Mouse (Mus musculus) hindbrain, embryonic 16.5 days (tissue): ENCODE measurements at regions not wholly inside any gene's neighbourhood (a gene's known extent, or its start where the extent isn't known, plus 50 kb on each side); places are given as distances from the start of the nearest gene placed in this dataset.
A peak's percentile ranks its signal among the peaks of the same experiment; 100 is the strongest.
"Not testable (repeated sequence)": the region's sequence is repeated elsewhere in the genome, so short reads cannot be mapped to it uniquely, and the experiment has no call there.

Experiments
- ATAC-seq: fragments of 200-750 bp; cut with Nextera tagmentation; 2 replicates; pipeline ENCODE4 v1.8.0; 2017; ENCODE audit warnings: moderate TSS enrichment, moderate library complexity
- H3K27ac ChIP-seq: fragments of 300-500 bp; sonication (generic); 2 replicates; pipeline ENCODE4 v1.5.1; 2014; ENCODE audit warnings: low read depth, mild to moderate bottlenecking, control low read depth, low read length, moderate library complexity
- H3K27me3 ChIP-seq: fragments of 300-500 bp; sonication (generic); replicated peaks from 2 replicates; pipeline ENCODE4 v1.6.1; 2014; ENCODE audit warnings: low read length; ENCODE audit not compliant: control insufficient read depth, insufficient read depth
- H3K36me3 ChIP-seq: fragments of 300-500 bp; sonication (generic); 2 replicates; pipeline ENCODE4 v1.6.1; 2014; ENCODE audit warnings: mild to moderate bottlenecking, low read length, moderate library complexity, mixed read lengths; ENCODE audit not compliant: control insufficient read depth, insufficient read depth
- H3K4me1 ChIP-seq: fragments of 300-500 bp; sonication (generic); 2 replicates; pipeline ENCODE4 v1.6.1; 2014; ENCODE audit warnings: low read depth, low read length; ENCODE audit not compliant: control insufficient read depth, insufficient read depth
- H3K4me2 ChIP-seq: fragments of 300-500 bp; sonication (generic); 2 replicates; pipeline ENCODE4 v1.6.1; 2014; ENCODE audit warnings: mild to moderate bottlenecking, low read length, control low read depth, moderate library complexity
- H3K4me3 ChIP-seq: fragments of 300-500 bp; sonication (generic); 2 replicates; pipeline ENCODE4 v1.5.1; 2014; ENCODE audit warnings: mild to moderate bottlenecking, low read length, control low read depth, moderate library complexity
- H3K9ac ChIP-seq: fragments of 300-500 bp; sonication (generic); 2 replicates; pipeline ENCODE4 v1.6.1; 2014; ENCODE audit warnings: low read depth, mild to moderate bottlenecking, control low read depth, low read length, moderate library complexity
- H3K9me3 ChIP-seq: fragments of 300-500 bp; sonication (generic); 2 replicates; pipeline ENCODE4 v1.6.1; 2014; ENCODE audit warnings: mild to moderate bottlenecking, low read length, moderate library complexity; ENCODE audit not compliant: control insufficient read depth
- WGBS: fragments of 180-500 bp; shearing (Covaris S2); extraction: QIAGEN DNeasy Blood & Tissue Kit; methylation state at CpG from one replicate; pipeline ENCODE4 v1.1.7; 2014; 5-methylcytosine and 5-hydroxymethylcytosine counted together

GRCm38 (mm10) chrX:152511922-152512321 is 51.2 kb upstream of the Cldn34a start:
- not testable (repeated sequence) for H3K27me3 ChIP-seq, H3K27ac ChIP-seq, H3K36me3 ChIP-seq, H3K4me3 ChIP-seq, H3K4me1 ChIP-seq, H3K9me3 ChIP-seq, H3K9ac ChIP-seq, ATAC-seq, H3K4me2 ChIP-seq
- 90% methylated on average over 1 of the region's 5 CpGs for WGBS

- WGBS = no CpG with 5 or more reads among the region's 3 CpGs
- ATAC-seq = peak; percentile 65
- H3K27me3 ChIP-seq, H3K4me3 ChIP-seq, H3K4me2 ChIP-seq, H3K9ac ChIP-seq, H3K4me1 ChIP-seq, H3K9me3 ChIP-seq, H3K36me3 ChIP-seq, H3K27ac ChIP-seq: not testable (repeated sequence)
Observed at GRCm38 (mm10) chrX:152505405-152505804, 57.7 kb upstream of the Cldn34a start.

GRCm38 (mm10) chrX:152499371-152499957 is 63.7 kb upstream of the Cldn34a start:
- H3K4me2 ChIP-seq, H3K27me3 ChIP-seq, H3K9me3 ChIP-seq, H3K27ac ChIP-seq, H3K4me1 ChIP-seq, H3K36me3 ChIP-seq, H3K4me3 ChIP-seq, H3K9ac ChIP-seq, ATAC-seq: not testable (repeated sequence)
- WGBS = no CpG with 5 or more reads among the region's 5 CpGs

- H3K36me3 ChIP-seq = no peaks in the 10 kb centered on the region
- H3K9me3 ChIP-seq = no peaks in the 10 kb centered on the region
- no peak overlapping the region for H3K4me2 ChIP-seq
- H3K27ac ChIP-seq = no peak overlapping the region
- no peak overlapping the region for H3K4me3 ChIP-seq
- WGBS = 32% methylated on average over 4 of the region's 4 CpGs
- ATAC-seq = no peak
- no peaks in the 10 kb centered on the region for H3K4me1 ChIP-seq
- H3K9ac ChIP-seq = no peak overlapping the region
- H3K27me3 ChIP-seq = no peaks in the 10 kb centered on the region; the same call in 1 of the 2 replicates
Observed at GRCm38 (mm10) chrX:152471387-152472010, 91.6 kb upstream of the Cldn34a start.

GRCm38 (mm10) chrX:152424432-152424958 is 56.0 kb upstream of the Gpr173 start:
- not testable (repeated sequence) for H3K4me3 ChIP-seq, ATAC-seq, H3K36me3 ChIP-seq, H3K9me3 ChIP-seq, H3K27me3 ChIP-seq, H3K4me2 ChIP-seq, H3K9ac ChIP-seq, H3K4me1 ChIP-seq, H3K27ac ChIP-seq
- WGBS = no CpG with 5 or more reads among the region's 5 CpGs

GRCm38 (mm10) chrX:152418512-152418911 is 50.0 kb upstream of the Gpr173 start:
- not testable (repeated sequence) for H3K4me3 ChIP-seq, H3K4me1 ChIP-seq, H3K27ac ChIP-seq, H3K36me3 ChIP-seq, H3K9ac ChIP-seq, H3K9me3 ChIP-seq, H3K27me3 ChIP-seq, H3K4me2 ChIP-seq
- WGBS = no CpG with 5 or more reads among the region's 3 CpGs
- peak; percentile 50; the same call in 1 of the 2 replicates for ATAC-seq
